Mouse (Mus musculus) heart, embryonic 14.5 days (tissue): Measurements from ENCODE around the gene Mast4. TPM values are rescaled to one million over a fixed set of nuclear protein-coding genes. Genes with fewer than 3 reads are reported as not detected.

Experiments used
- ATAC-seq: fragments of 200-750 bp; cut with Nextera tagmentation; 2 replicates; pipeline ENCODE4 v1.8.0; 2017; ENCODE audit warnings: low read depth, moderate TSS enrichment; ENCODE audit not compliant: insufficient number of reproducible peaks, insufficient read depth, low FRiP score
- H3K27ac ChIP-seq, 2 experiments: fragments of 200-500 bp in 1 of 2; fragments of 300-500 bp in 1 of 2; sonication (generic) in 1 of 2; replicated peaks in 1 of 2; 2 replicates each; pipeline ENCODE4 v1.5.1; 2012 to 2014; ENCODE audit warnings: low read depth in 2 of 2, low read length in 2 of 2, control low read depth in 1 of 2, mild to moderate bottlenecking in 1 of 2, mixed read lengths in 1 of 2; ENCODE audit not compliant: control insufficient read depth in 1 of 2, insufficient read depth in 1 of 2
- H3K27me3 ChIP-seq: fragments of 300-500 bp; sonication (generic); 2 replicates; pipeline ENCODE4 v1.6.1; 2014; ENCODE audit warnings: mild to moderate bottlenecking, low read length, control low read depth; ENCODE audit not compliant: control insufficient read depth, insufficient read depth
- H3K36me3 ChIP-seq: fragments of 300-500 bp; sonication (generic); 2 replicates; pipeline ENCODE4 v1.6.1; 2014; ENCODE audit warnings: mild to moderate bottlenecking, control low read depth, low read length, mixed read lengths; ENCODE audit not compliant: control insufficient read depth, insufficient read depth
- H3K4me1 ChIP-seq, 2 experiments: fragments of 200-500 bp in 1 of 2; fragments of 300-500 bp in 1 of 2; sonication (generic) in 1 of 2; 2 replicates each; pipeline ENCODE4 v1.6.1; 2012 to 2014; ENCODE audit warnings: low read length in 2 of 2, control low read depth in 1 of 2, mixed read lengths in 1 of 2; ENCODE audit not compliant: control insufficient read depth in 2 of 2, insufficient read depth in 2 of 2
- H3K4me2 ChIP-seq: fragments of 300-500 bp; sonication (generic); 2 replicates; pipeline ENCODE4 v1.6.1; 2014; ENCODE audit warnings: mild to moderate bottlenecking, low read length
- H3K4me3 ChIP-seq, 2 experiments: fragments of 200-500 bp in 1 of 2; fragments of 300-500 bp in 1 of 2; sonication (generic) in 1 of 2; 2 replicates each; pipeline ENCODE4 v1.5.1; 2012 to 2014; ENCODE audit warnings: low read length in 2 of 2, mild to moderate bottlenecking in 2 of 2, control low read depth in 1 of 2, low read depth in 1 of 2, moderate library complexity in 1 of 2; ENCODE audit not compliant: control insufficient read depth in 1 of 2, insufficient read depth in 1 of 2
- H3K9ac ChIP-seq: fragments of 300-500 bp; sonication (generic); 2 replicates; pipeline ENCODE4 v1.6.1; 2014; ENCODE audit warnings: mild to moderate bottlenecking, low read length
- H3K9me3 ChIP-seq: fragments of 300-500 bp; sonication (generic); 2 replicates; pipeline ENCODE4 v1.6.1; 2016; ENCODE audit warnings: low read length, control low read depth; ENCODE audit not compliant: control insufficient read depth
- WGBS: fragments of 180-500 bp; shearing (Covaris S2); extraction: QIAGEN DNeasy Blood & Tissue Kit; methylation state at CpG from one replicate; pipeline ENCODE4 v1.1.7; 2014; 5-methylcytosine and 5-hydroxymethylcytosine counted together
- polyA plus RNA-seq: library from polyadenylated mRNA; unstranded; fragments of >200 nt; fragmentation: Nextera tagmentation; extraction: Ambion mirVana; gene quantifications from 2 replicates; pipeline ENCODE4 v1.2.1, GENCODE M21; 2014

Gene Mast4
- polyA plus RNA-seq, 1 experiment from 2014 or later: 54.1 TPM

- H3K4me2 ChIP-seq: no peak overlapping the region
- H3K27ac ChIP-seq: peak overlapping the region in 1 of 2 experiments; percentile 65; a peak in 2 of 4 replicates
- H3K9me3 ChIP-seq: no peaks in the 10 kb centered on the region
Observed at GRCm38 (mm10) chr13:102888895-102889490, 445.3 kb downstream of the Mast4 start.

GRCm38 (mm10) chr13:102888211-102888610, 446.1 kb downstream of the Mast4 start:
- Histone ChIP-seq H3K27me3 (no peaks in the 10 kb centered on the region), H3K9me3 (no peaks in the 10 kb centered on the region), H3K9ac (no peak overlapping the region), H3K27ac (no peak overlapping the region), H3K4me1 (peaks cover 3 to 23% of the 10 kb centered on the region in 2 experiments), H3K4me3 (no peak overlapping the region), H3K36me3 (no peaks in the 10 kb centered on the region), H3K4me2 (no peak overlapping the region)
- ATAC-seq: no peak
- 74% methylated on average over 8 of the region's 8 CpGs for WGBS

More at GRCm38 (mm10) chr13:102888895-102889490, 445.3 kb downstream of the Mast4 start:
- no peak overlapping the region for H3K9ac ChIP-seq
- H3K36me3 ChIP-seq: no peaks in the 10 kb centered on the region
- ATAC-seq: no peak
- H3K4me1 ChIP-seq: peaks cover 4 to 31% of the 10 kb centered on the region in 2 experiments
- H3K4me3 ChIP-seq: no peak overlapping the region
- WGBS: 80% methylated on average over 15 of the region's 15 CpGs
- no peaks in the 10 kb centered on the region for H3K27me3 ChIP-seq

- Histone ChIP-seq H3K36me3 (no peaks in the 10 kb centered on the region), H3K27ac (no peak overlapping the region), H3K27me3 (no peaks in the 10 kb centered on the region), H3K4me1 (peaks cover 3 to 18% of the 10 kb centered on the region in 2 experiments), H3K4me3 (no peak overlapping the region), H3K9me3 (no peaks in the 10 kb centered on the region), H3K9ac (no peak overlapping the region), H3K4me2 (no peak overlapping the region)
- 94% methylated on average over 13 of the region's 13 CpGs for WGBS
- ATAC-seq: no peak
Observed at GRCm38 (mm10) chr13:102887534-102887933, 446.8 kb downstream of the Mast4 start.

- Histone ChIP-seq H3K9me3 (no peaks in the 10 kb centered on the region), H3K9ac (no peak overlapping the region), H3K27me3 (no peaks in the 10 kb centered on the region), H3K4me2 (no peak overlapping the region), H3K27ac (no peak overlapping the region), H3K4me1 (peaks cover 3 to 16% of the 10 kb centered on the region in 2 experiments), H3K36me3 (no peaks in the 10 kb centered on the region), H3K4me3 (no peak overlapping the region)
- WGBS: 79% methylated on average over 8 of the region's 8 CpGs
- no peak for ATAC-seq
Observed at GRCm38 (mm10) chr13:102886788-102887187, 447.5 kb downstream of the Mast4 start.

GRCm38 (mm10) chr13:102886147-102886546, 448.1 kb downstream of the Mast4 start:
- ATAC-seq: no peak
- H3K4me1 ChIP-seq: peaks cover 3 to 13% of the 10 kb centered on the region in 2 experiments; a peak in 3 of 4 replicates
- H3K27me3 ChIP-seq: no peaks in the 10 kb centered on the region
- no peak overlapping the region for H3K4me2 ChIP-seq
- H3K36me3 ChIP-seq: no peaks in the 10 kb centered on the region
- H3K4me3 ChIP-seq: no peak overlapping the region
- 84% methylated on average over 4 of the region's 4 CpGs for WGBS
- H3K27ac ChIP-seq: no peak overlapping the region
- no peak overlapping the region for H3K9ac ChIP-seq
- no peaks in the 10 kb centered on the region for H3K9me3 ChIP-seq

- H3K27me3 ChIP-seq: no peaks in the 10 kb centered on the region
- no peak overlapping the region for H3K9ac ChIP-seq
- no peaks in the 10 kb centered on the region for H3K9me3 ChIP-seq
- ATAC-seq: no peak
- no peak overlapping the region for H3K27ac ChIP-seq
- no peaks in the 10 kb centered on the region for H3K36me3 ChIP-seq
- no peak overlapping the region for H3K4me2 ChIP-seq
- H3K4me1 ChIP-seq: peaks cover 18 to 39% of the 10 kb centered on the region in 2 experiments
- WGBS: 88% methylated on average over 7 of the region's 7 CpGs
- no peak overlapping the region for H3K4me3 ChIP-seq
Observed at GRCm38 (mm10) chr13:102880381-102881076, 453.8 kb downstream of the Mast4 start.

- H3K4me1 ChIP-seq: peaks cover 27 to 47% of the 10 kb centered on the region in 2 experiments
- H3K9ac ChIP-seq: no peak overlapping the region
- H3K4me3 ChIP-seq: no peak overlapping the region
- H3K4me2 ChIP-seq: no peak overlapping the region
- H3K36me3 ChIP-seq: no peaks in the 10 kb centered on the region
- H3K9me3 ChIP-seq: no peaks in the 10 kb centered on the region
- WGBS: 27% methylated on average over 6 of the region's 6 CpGs
- no peaks in the 10 kb centered on the region for H3K27me3 ChIP-seq
- H3K27ac ChIP-seq: peak overlapping the region; percentile 0 to 42; a peak in 2 of 4 replicates
- ATAC-seq: no peak
Observed at GRCm38 (mm10) chr13:102878631-102879030, 455.7 kb downstream of the Mast4 start.
